Mouse (Mus musculus) kidney, adult 2 months (tissue): ENCODE data around the gene Gm20532. TPM values are rescaled to one million over a fixed set of nuclear protein-coding genes. Genes with fewer than 3 reads are reported as not detected.

Source experiments
- DNase-seq: peaks from one replicate; pipeline ENCODE4 v3.0.0; 2021
- H3K27ac ChIP-seq: fragments of 200-500 bp; 2 replicates; pipeline ENCODE4 v1.5.1; 2012; ENCODE audit warnings: low read depth, low read length, control low read depth, inconsistent platforms; ENCODE audit not compliant: insufficient read depth
- H3K27me3 ChIP-seq: fragments of 200-500 bp; replicated peaks from 2 replicates; pipeline ENCODE4 v1.6.1; 2012; ENCODE audit warnings: mild to moderate bottlenecking, moderate library complexity, low read length, inconsistent platforms; ENCODE audit not compliant: control insufficient read depth, insufficient read depth
- H3K36me3 ChIP-seq: fragments of 200-500 bp; 2 replicates; pipeline ENCODE4 v1.6.1; 2012; ENCODE audit warnings: mild to moderate bottlenecking, moderate library complexity, low read length, inconsistent platforms; ENCODE audit not compliant: control insufficient read depth, insufficient read depth
- H3K4me1 ChIP-seq: fragments of 200-500 bp; 2 replicates; pipeline ENCODE4 v1.6.1; 2011; ENCODE audit warnings: low read length; ENCODE audit not compliant: control insufficient read depth, insufficient read depth
- H3K4me3 ChIP-seq: fragments of 200-500 bp; 2 replicates; pipeline ENCODE4 v1.5.1; 2011; ENCODE audit warnings: mild to moderate bottlenecking, low read depth, low read length, control low read depth; ENCODE audit not compliant: insufficient read depth
- CTCF ChIP-seq: fragments of 200-500 bp; conservative IDR thresholded peaks from 2 replicates; pipeline ENCODE4 v1.5.1; 2011; ENCODE audit warnings: low read depth, mild to moderate bottlenecking, control low read depth, low read length, moderate library complexity, mixed read lengths; ENCODE audit not compliant: insufficient read depth, insufficient read length
- POLR2A ChIP-seq: fragments of 200-500 bp; IDR thresholded peaks from one replicate; pipeline ENCODE4 v1.6.1; 2011; ENCODE audit warnings: low read depth, low read length, control low read depth
- WGBS: fragments of 180-500 bp; shearing (Covaris S2); methylation state at CpG from one replicate; pipeline ENCODE4 v1.1.7; 2018; 5-methylcytosine and 5-hydroxymethylcytosine counted together
- polyA plus RNA-seq: library from polyadenylated mRNA; depleted of rRNA; stranded (reverse); fragments of >200 nt; gene quantifications from 2 replicates; pipeline ENCODE4 v1.2.3, GENCODE M21; 2012

Gene Gm20532
- polyA plus RNA-seq, 1 experiment = not detected

DNA sequence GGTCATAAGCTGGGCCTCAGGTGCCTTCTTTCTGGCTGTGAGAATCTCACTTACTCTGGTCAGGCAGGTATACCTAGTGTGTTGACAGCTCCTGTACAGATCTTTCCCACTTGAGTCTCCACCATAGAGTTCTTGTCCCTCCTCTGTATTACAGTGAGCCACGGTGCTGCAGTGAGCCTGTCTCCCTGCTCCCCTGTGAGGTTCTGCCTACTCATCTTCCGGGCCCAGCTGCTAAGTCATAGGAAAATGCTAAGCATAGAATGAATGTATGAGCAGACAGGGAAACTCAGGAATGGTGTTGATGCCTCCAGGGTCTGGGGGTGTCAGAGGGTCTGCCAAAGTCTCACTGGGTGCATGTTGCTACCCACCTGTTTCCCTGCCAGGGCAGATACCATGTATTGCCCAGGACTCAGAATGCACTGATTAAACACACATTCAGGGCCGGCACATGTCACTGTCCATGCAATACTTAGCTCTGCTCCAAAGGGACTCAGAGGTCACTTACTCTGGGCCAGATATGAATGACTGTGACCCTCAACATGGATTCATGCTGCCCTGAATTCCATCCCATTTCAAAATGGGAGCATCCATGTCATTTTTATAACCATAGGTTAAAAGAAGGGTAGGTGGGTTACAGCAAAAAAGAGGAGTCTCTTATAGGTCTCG, 29.2 kb downstream of the Gm20532 start:
- no peak overlapping the region for H3K27ac ChIP-seq
- no peak for TF ChIP-seq CTCF
- TF ChIP-seq POLR2A = no peak
- WGBS = 82% methylated on average over 4 of the region's 4 CpGs

DNA sequence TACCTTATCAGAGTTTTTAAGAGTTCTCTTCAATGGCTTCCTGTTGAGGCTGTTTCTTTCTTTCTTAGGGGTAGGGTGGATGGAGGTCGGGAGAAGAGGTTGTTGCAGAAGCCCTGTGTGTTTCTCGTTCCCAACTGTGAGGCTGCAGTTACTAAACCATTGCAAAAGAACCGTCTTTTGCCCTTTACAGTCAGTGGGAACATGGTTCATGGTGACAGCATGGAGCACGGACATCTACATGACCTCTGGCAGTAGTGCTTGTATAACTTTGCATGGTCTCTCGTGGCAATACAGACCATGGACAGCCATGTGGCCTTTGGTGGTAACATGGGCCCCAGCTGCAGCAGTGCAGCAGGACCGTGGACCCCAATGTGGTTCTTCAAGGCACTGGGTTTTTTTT, 30.9 kb downstream of the Gm20532 start:
- TF ChIP-seq POLR2A (no peak), CTCF (no peak)
- no peak overlapping the region for H3K27ac ChIP-seq
- WGBS = 82% methylated on average over 6 of the region's 6 CpGs
- H3K4me1 ChIP-seq = no peaks in the 10 kb centered on the region; the same call in 1 of the 2 replicates
- DNase-seq = no peak
- no peaks in the 10 kb centered on the region for H3K36me3 ChIP-seq
- H3K4me3 ChIP-seq = no peak overlapping the region
- H3K27me3 ChIP-seq = no peaks in the 10 kb centered on the region

More for the DNA sequence above, 29.2 kb downstream of the Gm20532 start:
- Histone ChIP-seq H3K36me3 (no peaks in the 10 kb centered on the region), H3K27me3 (no peaks in the 10 kb centered on the region), H3K4me3 (no peak overlapping the region), H3K4me1 (no peaks in the 10 kb centered on the region; the same call in 1 of the 2 replicates)
- no peak for DNase-seq

DNA sequence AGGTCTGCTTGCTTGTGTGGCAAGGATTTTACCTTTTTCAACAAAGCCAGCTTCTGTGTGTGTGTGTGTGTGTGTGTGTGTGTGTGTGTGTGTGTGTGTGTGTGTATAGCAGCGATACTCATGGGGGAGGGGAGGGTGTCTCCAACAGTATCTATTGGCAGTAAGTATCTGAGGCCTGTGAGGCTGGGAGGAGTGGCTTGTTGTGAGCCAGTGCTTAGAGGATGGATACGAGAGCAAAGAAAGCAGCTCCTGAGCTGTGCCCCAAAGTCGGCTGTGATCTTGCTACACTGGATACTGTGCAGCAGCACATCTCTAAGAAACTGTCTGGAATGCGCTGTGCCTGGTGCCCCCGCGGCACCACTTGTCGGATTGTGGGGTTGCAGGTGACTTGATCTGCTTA, 31.5 kb downstream of the Gm20532 start:
- Histone ChIP-seq H3K27ac (no peak overlapping the region), H3K27me3 (no peaks in the 10 kb centered on the region), H3K4me1 (no peaks in the 10 kb centered on the region; the same call in 1 of the 2 replicates), H3K36me3 (no peaks in the 10 kb centered on the region), H3K4me3 (no peak overlapping the region)
- 80% methylated on average over 7 of the region's 7 CpGs for WGBS
- DNase-seq = no peak
- TF ChIP-seq CTCF (no peak), POLR2A (no peak)

DNA sequence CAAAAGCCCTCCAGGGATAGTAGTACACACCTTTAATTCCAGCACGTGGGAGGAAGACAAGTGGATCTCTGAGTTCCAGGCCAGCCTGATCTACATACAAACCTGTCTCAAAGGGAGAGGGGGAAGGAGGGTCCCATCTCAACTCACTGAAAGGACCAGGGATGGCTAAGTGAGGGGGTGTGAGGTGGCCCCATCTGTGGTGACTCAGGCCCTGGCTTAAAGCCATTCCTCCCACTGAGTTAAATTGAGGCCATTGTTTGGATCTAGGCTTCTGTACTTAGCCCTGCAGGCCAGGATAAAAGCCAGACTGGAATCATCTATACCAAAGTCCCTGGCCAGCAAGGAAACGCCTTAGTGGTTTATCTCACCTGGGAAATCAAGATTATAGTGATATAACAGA, 34.8 kb downstream of the Gm20532 start:
- Histone ChIP-seq H3K27me3 (no peaks in the 10 kb centered on the region), H3K4me1 (no peaks in the 10 kb centered on the region), H3K27ac (no peak overlapping the region), H3K36me3 (no peaks in the 10 kb centered on the region), H3K4me3 (no peak overlapping the region)
- no peak for DNase-seq
- WGBS = 42% methylated on average over 2 of the region's 2 CpGs
- no peak for TF ChIP-seq POLR2A
- no peak for TF ChIP-seq CTCF

DNA sequence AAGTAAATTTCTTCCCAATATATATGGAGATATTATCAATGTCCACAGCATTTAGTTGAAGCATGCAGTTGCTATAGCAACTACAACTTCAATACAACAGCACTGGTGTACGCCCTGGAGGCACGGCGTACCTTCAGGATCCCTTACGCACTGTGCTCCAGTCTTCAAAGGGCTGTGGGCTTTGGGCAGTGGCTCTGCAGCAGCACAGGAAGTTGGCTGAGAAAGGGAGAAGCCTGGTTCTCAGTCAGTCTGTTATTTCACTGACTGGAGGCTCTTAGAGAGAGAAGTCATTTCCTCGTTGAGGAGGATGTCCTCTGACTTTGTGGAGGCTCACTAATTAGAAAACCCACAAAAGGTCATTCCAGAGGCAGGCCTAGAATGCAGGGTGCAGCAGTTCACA, 36.5 kb downstream of the Gm20532 start:
- no peak for DNase-seq
- H3K4me1 ChIP-seq = no peaks in the 10 kb centered on the region
- H3K27me3 ChIP-seq = no peaks in the 10 kb centered on the region
- TF ChIP-seq CTCF (no peak), POLR2A (no peak)
- no peak overlapping the region for H3K27ac ChIP-seq
- H3K4me3 ChIP-seq = no peak overlapping the region
- 59% methylated on average over 5 of the region's 5 CpGs for WGBS
- H3K36me3 ChIP-seq = no peaks in the 10 kb centered on the region

DNA sequence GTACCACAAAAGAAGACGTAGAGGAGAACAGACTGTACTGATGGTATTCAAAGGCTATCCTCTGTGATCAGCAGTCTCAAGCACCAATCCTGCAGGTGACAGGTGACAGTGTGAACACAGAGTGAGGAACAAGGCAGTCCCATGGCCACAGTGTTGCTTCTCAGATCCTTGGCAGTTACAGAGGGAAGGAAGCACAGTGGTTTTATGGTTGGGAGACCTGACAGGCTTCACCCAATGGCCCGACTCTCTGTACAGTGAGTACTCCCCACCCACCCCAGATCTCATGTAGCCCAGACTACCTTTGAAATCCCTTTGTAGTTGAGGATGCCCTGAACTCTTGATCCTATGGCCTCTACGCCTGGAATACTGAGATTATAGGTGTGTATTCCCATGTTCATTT, 39.0 kb downstream of the Gm20532 start:
- WGBS = 89% methylated on average over 3 of the region's 3 CpGs
- Histone ChIP-seq H3K4me1 (no peaks in the 10 kb centered on the region), H3K4me3 (no peak overlapping the region), H3K36me3 (no peaks in the 10 kb centered on the region), H3K27me3 (no peaks in the 10 kb centered on the region), H3K27ac (no peak overlapping the region)
- no peak for DNase-seq
- no peak for TF ChIP-seq POLR2A
- TF ChIP-seq CTCF = no peak

DNA sequence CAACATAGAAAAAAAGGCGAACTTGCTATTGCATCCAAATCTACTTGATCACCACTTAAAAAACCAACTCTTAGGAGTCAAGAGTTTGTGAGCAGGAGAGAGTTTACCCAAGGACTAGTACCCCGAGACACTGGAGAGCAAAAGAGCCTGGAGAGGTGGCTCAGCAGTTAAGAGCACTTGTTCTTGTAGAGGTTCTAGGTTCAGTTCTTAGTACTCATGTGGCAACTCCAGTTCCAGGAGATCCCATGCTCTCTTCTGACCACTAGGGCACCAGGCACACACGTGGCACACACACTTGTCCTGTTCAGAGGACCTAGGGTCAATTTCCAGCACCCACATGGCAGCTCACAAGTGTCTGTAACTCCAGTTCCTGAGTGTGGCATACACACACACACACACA, 39.6 kb downstream of the Gm20532 start:
- no peak overlapping the region for H3K4me3 ChIP-seq
- no peak for TF ChIP-seq POLR2A
- peak; percentile 20; the same call in 1 of the 2 replicates for TF ChIP-seq CTCF
- WGBS = 75% methylated on average over 3 of the region's 3 CpGs
- no peaks in the 10 kb centered on the region for H3K36me3 ChIP-seq
- DNase-seq = no peak
- no peaks in the 10 kb centered on the region for H3K4me1 ChIP-seq
- H3K27ac ChIP-seq = no peak overlapping the region
- H3K27me3 ChIP-seq = no peaks in the 10 kb centered on the region
